Mouse (Mus musculus) megakaryocyte, embryonic 14.5 days (primary cell): ENCODE measurements around the gene Gm14569.

ENCODE experiments used
- FLI1 ChIP-seq: IDR thresholded peaks from 2 replicates; pipeline ENCODE4 v1.6.1; 2012; ENCODE audit warnings: low read length, inconsistent platforms, mixed read lengths
- GATA1 ChIP-seq: IDR thresholded peaks from 3 replicates; pipeline ENCODE4 v1.6.1; 2012; ENCODE audit warnings: mixed read lengths, low read length, inconsistent platforms, borderline replicate concordance

DNA sequence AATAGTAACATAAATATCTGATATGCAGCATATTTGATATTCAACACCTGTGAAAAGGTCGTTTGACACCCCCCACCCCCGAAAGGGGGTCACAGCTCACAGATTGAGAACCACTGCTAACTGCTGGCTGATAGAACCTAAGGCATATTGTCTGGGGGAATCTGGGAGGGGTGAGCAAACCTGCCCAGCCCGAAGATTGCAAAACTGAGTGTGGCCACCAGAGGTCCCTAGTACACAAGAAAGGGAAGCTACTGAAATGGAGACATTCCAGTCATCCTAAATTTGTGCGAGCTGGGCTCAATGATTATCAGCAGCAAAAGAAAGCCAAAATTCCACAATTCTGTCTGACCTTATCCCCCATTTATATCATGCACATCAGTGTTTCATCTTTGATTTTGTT, 42.9 kb upstream of the Gm14569 start:
- TF ChIP-seq GATA1 (no peak), FLI1 (no peak)
